Mouse (Mus musculus) MEL (cell line): ENCODE measurements at regions not wholly inside any gene's neighbourhood (a gene's known extent, or its start where the extent isn't known, plus 50 kb on each side); places are given as distances from the start of the nearest gene placed in this dataset.

Experiments used
- CHD2 ChIP-seq: IDR thresholded peaks from 2 replicates; pipeline ENCODE4 v1.6.1; 2011; ENCODE audit warnings: low read length, improper control_type of control experiment
- CTCF ChIP-seq, 3 experiments: IDR thresholded peaks in 2 of 3; conservative IDR thresholded peaks in 1 of 3; 2 replicates each; pipeline ENCODE4 v1.5.1; 2011 to 2012; ENCODE audit warnings: low read length in 3 of 3, low read depth in 2 of 3, mild to moderate bottlenecking in 2 of 3, improper control_type of control experiment in 1 of 3, inconsistent platforms in 1 of 3, mixed read lengths in 1 of 3, moderate library complexity in 1 of 3; ENCODE audit not compliant: control insufficient read depth in 1 of 3, insufficient read depth in 1 of 3, poor library complexity in 1 of 3, severe bottlenecking in 1 of 3
- E2F4 ChIP-seq: IDR thresholded peaks from 2 replicates; pipeline ENCODE4 v1.6.1; 2011; ENCODE audit warnings: low read depth, low read length, improper control_type of control experiment, borderline replicate concordance
- MAX ChIP-seq: IDR thresholded peaks from 2 replicates; pipeline ENCODE4 v1.6.1; 2011; ENCODE audit warnings: low read length, improper control_type of control experiment
- MYC ChIP-seq: IDR thresholded peaks from 2 replicates; pipeline ENCODE4 v1.6.1; 2011; ENCODE audit warnings: low read depth, mild to moderate bottlenecking, low read length, improper control_type of control experiment, moderate library complexity
- NELFE ChIP-seq: IDR thresholded peaks from 2 replicates; pipeline ENCODE4 v1.6.1; 2011; ENCODE audit warnings: low read depth, low read length, improper control_type of control experiment
- POLR2AphosphoS2 ChIP-seq: IDR thresholded peaks from 2 replicates; pipeline ENCODE4 v1.6.1; 2011; ENCODE audit warnings: low read length, improper control_type of control experiment
- RAD21 ChIP-seq: IDR thresholded peaks from 2 replicates; pipeline ENCODE4 v1.6.1; 2011; ENCODE audit warnings: mild to moderate bottlenecking, low read depth, low read length, improper control_type of control experiment
- SMC3 ChIP-seq: IDR thresholded peaks from 2 replicates; pipeline ENCODE4 v1.6.1; 2011; ENCODE audit warnings: low read depth, low read length, improper control_type of control experiment
- TBP ChIP-seq: IDR thresholded peaks from 2 replicates; pipeline ENCODE4 v1.8.0; 2011; ENCODE audit warnings: low read depth, low read length, improper control_type of control experiment
- TCF12 ChIP-seq: IDR thresholded peaks from 2 replicates; pipeline ENCODE4 v1.6.1; 2014; ENCODE audit warnings: low read depth, mild to moderate bottlenecking, inconsistent platforms, low read length, improper control_type of control experiment, moderate library complexity
- USF1 ChIP-seq: IDR thresholded peaks from 2 replicates; pipeline ENCODE4 v1.6.1; 2014; ENCODE audit warnings: low read depth, mild to moderate bottlenecking, inconsistent platforms, low read length, improper control_type of control experiment, moderate library complexity

GRCm38 (mm10) chr8:26845481-26846194 is 131.5 kb upstream of the Zfp703 start:
- TF ChIP-seq CHD2 (no peak), CTCF (IDR thresholded peaks at IDR 0.05 in 2 of 3, conservative IDR thresholded peaks at IDR 0.05 in 1 of 3; ENCODE audit: control insufficient read depth in 1 of 3, insufficient read depth in 1 of 3, low read depth in 2 of 3, low read length in 3 of 3, poor library complexity in 1 of 3, severe bottlenecking in 1 of 3) (no peak), POLR2AphosphoS2 (no peak), MYC (no peak), SMC3 (no peak), NELFE (no peak), E2F4 (no peak), TCF12 (no peak), MAX (no peak), TBP (no peak), RAD21 (no peak), USF1 (no peak)
